Comparison of ENCODE assay signal across 31 mouse cellular contexts in genomic region chr19:43980711-43981110, GRCm38 (mm10). TPM values are rescaled to one million over a fixed set of nuclear protein-coding genes. Genes with fewer than 3 reads are reported as not detected.
"Had no signal": no experiment of that assay in that cellular context is flagged by ENCODE, and none has a peak within 500 bp of the region (broad histone marks: within the 10 kb centered on the region; RNA-seq: fewer than 3 reads in every experiment).

No protein-coding gene starts in this region.

- H3K36me3 ChIP-seq: heart, embryonic 10.5 days; heart, embryonic 12.5 days; hindbrain, embryonic 12.5 days; intestine, embryonic 15.5 days; limb, embryonic 10.5 days; limb, embryonic 12.5 days; liver, embryonic 13.5 days; liver, embryonic 15.5 days had no signal

- H3K4me1 ChIP-seq: hindbrain, embryonic 12.5 days; limb, embryonic 12.5 days; liver, embryonic 13.5 days; liver, embryonic 15.5 days had no signal

- H3K4me3 ChIP-seq: heart, embryonic 10.5 days; heart, embryonic 12.5 days; hindbrain, embryonic 12.5 days; intestine, embryonic 15.5 days; layer of hippocampus, adult 2 months; left cerebral cortex, adult 2 months; limb, embryonic 10.5 days; limb, embryonic 12.5 days; liver, embryonic 13.5 days; liver, embryonic 15.5 days had no signal

- H3K27ac ChIP-seq: heart, embryonic 10.5 days; hindbrain, embryonic 12.5 days; hindbrain, embryonic 14.5 days; intestine, embryonic 15.5 days; layer of hippocampus, adult 2 months; left cerebral cortex, adult 2 months; limb, embryonic 10.5 days; limb, embryonic 12.5 days; liver, embryonic 13.5 days; liver, embryonic 15.5 days had no signal

- H3K9me3 ChIP-seq: heart, embryonic 10.5 days; heart, embryonic 12.5 days; hindbrain, embryonic 12.5 days; intestine, embryonic 15.5 days; limb, embryonic 10.5 days; limb, embryonic 12.5 days; liver, embryonic 13.5 days; liver, embryonic 15.5 days had no signal

- H3K27me3 ChIP-seq: intestine, embryonic 15.5 days had no signal

- DNase-seq: gastrocnemius, postnatal 10 days; gastrocnemius, postnatal 25 days; heart, adult 18-20 months; heart, postnatal 10 days; heart, postnatal 4 days; kidney, adult 18-20 months; kidney, adult 8-10 months; kidney, postnatal 10 days; kidney, postnatal 25 days; kidney, postnatal 4 days; liver; liver, embryonic 13.5 days had no signal

RNA-seq across cellular contexts. Expression of gene Cpn1, which starts 5.6 kb away (rescaled TPM):
- total RNA-seq: gastrocnemius, postnatal 10 days; gastrocnemius, postnatal 25 days; granulocyte monocyte progenitor cell, adult 5-6 weeks; heart, adult 18-20 months; heart, postnatal 10 days; heart, postnatal 4 days had no signal
- polyA plus RNA-seq: inflammation-experienced regulatory T-cells, adult 6 months; limb, embryonic 10.5 days had no signal

RNA-seq across cellular contexts. Expression of gene Cyp2c23, which starts 48.3 kb away (rescaled TPM):
- total RNA-seq: gastrocnemius, postnatal 10 days; gastrocnemius, postnatal 25 days; granulocyte monocyte progenitor cell, adult 5-6 weeks; heart, adult 8-10 months; heart, postnatal 25 days; heart, postnatal 4 days; layer of hippocampus, adult 2 months; layer of hippocampus, postnatal 10 days; layer of hippocampus, postnatal 25 days had no signal
- polyA plus RNA-seq: heart, embryonic 14.5 days; heart, embryonic 16.5 days; hindbrain, embryonic 12.5 days; hindbrain, embryonic 14.5 days; hindbrain, embryonic 16.5 days; inflammation-experienced regulatory T-cells, adult 6 months; limb, embryonic 10.5 days had no signal
